Mouse (Mus musculus): ENCODE measurements around the gene Zcchc8.
"Not testable (repeated sequence)": the region's sequence is repeated elsewhere in the genome, so short reads cannot be mapped to it uniquely, and the experiment has no call there.

GRCm38 (mm10) chr5:123723816-123724215 is 2.9 kb upstream of the Zcchc8 start:
- not testable (repeated sequence) for TF ChIP-seq CTCF (IDR thresholded peaks at IDR 0.05; ENCODE audit: insufficient read depth, low read length); POLR2A (IDR thresholded peaks at IDR 0.05; ENCODE audit: borderline replicate concordance, extremely low read depth, low read depth, low read length)

Measured in lung, adult 2 months (tissue).